Mouse (Mus musculus) hematopoietic stem cell, adult 5-6 weeks (primary cell): ENCODE results near the gene Ralbp1. TPM values are rescaled to one million over a fixed set of nuclear protein-coding genes. Genes with fewer than 3 reads are reported as not detected.

Experiments
- ATAC-seq, 2 experiments: fragments of 125-278 bp in 1 of 2; replicated peaks in 1 of 2; 2 replicates each; pipeline ENCODE4 v1.8.0; 2016 to 2017; ENCODE audit warnings: inconsistent platforms in 2 of 2, mild to moderate bottlenecking in 2 of 2, moderate number of reproducible peaks in 2 of 2, low read depth in 1 of 2, moderate TSS enrichment in 1 of 2; ENCODE audit not compliant: low FRiP score in 2 of 2, poor library complexity in 2 of 2, severe bottlenecking in 2 of 2, insufficient read depth in 1 of 2, low TSS enrichment in 1 of 2
- total RNA-seq: library from RNA; stranded (forward); fragments of 172-1452, 232-1000 nt; gene quantifications from 2 replicates; pipeline ENCODE4 v1.2.3, GENCODE M21; 2017

Gene Ralbp1
- total RNA-seq, 1 experiment from 2014 or later, result 125 TPM

- ATAC-seq, result no peak
Measured at GRCm38 (mm10) chr17:65828951-65829350, 56.6 kb downstream of the Ralbp1 start.

DNA sequence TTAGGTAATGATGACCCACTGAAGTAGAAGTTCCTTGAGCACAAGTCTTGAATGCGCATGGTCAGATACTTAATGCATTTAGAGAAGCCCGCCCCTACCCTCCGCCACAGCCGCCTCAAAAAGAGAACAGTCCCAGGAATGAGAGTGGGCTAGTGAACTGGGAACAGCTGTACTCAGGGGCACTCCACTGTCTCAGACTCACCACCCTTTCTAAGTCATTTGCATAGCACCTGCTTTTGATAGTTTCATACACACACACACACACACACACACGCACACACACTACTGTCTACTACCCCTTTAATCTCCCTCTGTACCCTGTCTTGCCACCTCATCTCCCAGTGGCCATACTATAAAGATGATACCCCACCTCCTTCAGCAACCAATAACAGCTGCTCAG lies 57.7 kb downstream of the Ralbp1 start:
- ATAC-seq, result no peak

- ATAC-seq, result no peak
Measured at GRCm38 (mm10) chr17:65827119-65827840, 58.3 kb downstream of the Ralbp1 start.

GRCm38 (mm10) chr17:65826257-65826656 lies 59.3 kb downstream of the Ralbp1 start:
- peak; percentile 62 to 74; a peak in 3 of 4 replicates for ATAC-seq

DNA sequence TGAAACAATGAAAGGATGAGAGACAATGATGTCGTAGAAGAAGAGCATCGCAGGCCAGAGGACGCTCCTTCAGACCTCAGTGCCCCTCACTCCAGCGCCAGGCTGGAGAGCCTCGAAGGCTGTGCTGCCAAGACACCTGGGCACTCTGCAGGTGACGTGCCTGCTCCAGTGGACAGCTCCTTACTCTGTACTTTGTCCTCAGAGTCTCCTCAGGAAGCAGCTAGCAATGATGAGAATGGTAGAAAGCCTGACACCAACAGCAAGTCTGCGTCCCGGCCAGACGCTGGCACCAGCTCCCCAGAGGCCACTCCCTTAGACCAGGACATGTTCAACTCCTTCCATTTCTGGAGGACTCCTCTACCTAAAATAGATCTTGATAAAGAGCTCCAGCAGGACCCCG lies 61.4 kb downstream of the Ralbp1 start:
- ATAC-seq, result no peak

DNA sequence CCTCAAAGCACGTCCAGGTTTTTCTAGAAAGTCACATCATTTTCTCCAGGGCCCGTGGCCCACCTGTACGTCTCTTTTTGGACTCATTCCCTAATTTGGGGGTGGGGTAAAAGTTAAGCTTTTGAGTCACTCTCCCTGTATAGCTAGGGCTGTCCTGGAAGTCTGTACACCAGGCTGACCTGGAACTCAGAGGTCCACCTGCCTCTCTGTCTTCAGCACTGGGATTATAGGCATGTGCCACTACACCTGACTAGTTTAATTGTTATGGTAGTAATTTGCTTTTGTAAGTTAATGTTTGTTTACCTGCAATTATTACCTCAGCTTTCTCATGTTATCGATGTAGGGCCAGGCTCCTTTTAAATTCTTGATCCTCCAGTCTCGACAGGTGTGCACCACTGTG lies 63.2 kb downstream of the Ralbp1 start:
- no peak for ATAC-seq

- no peak for ATAC-seq
Measured at GRCm38 (mm10) chr17:65820197-65820596, 65.4 kb downstream of the Ralbp1 start.

GRCm38 (mm10) chr17:65813763-65814162 lies 71.8 kb downstream of the Ralbp1 start:
- no peak for ATAC-seq

DNA sequence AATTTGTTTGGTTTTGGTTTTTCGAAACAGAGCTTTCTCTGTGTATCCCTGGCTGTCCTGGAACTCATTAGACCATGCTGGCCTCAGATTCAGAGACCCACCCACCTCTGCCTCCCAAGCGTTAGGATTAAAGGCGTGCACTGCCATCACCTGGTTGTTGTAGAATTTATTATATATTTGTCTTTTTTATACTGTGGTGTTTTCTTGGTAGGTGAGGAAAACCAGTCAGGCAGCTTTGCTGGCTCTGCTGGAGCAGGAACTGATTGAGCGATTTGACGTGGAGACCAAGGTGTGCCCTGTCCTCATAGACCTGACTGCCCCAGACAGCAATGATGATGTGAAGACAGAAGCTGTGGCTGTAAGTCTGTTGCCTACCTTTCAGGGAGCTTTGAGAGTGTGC lies 74.6 kb downstream of the Ralbp1 start:
- ATAC-seq, result no peak

GRCm38 (mm10) chr17:65806416-65806815 lies 79.2 kb downstream of the Ralbp1 start:
- no peak for ATAC-seq

- ATAC-seq, result no peak
Measured at GRCm38 (mm10) chr17:65805966-65806365, 79.6 kb downstream of the Ralbp1 start.

GRCm38 (mm10) chr17:65802026-65802425 lies 83.6 kb downstream of the Ralbp1 start:
- ATAC-seq, result no peak

DNA sequence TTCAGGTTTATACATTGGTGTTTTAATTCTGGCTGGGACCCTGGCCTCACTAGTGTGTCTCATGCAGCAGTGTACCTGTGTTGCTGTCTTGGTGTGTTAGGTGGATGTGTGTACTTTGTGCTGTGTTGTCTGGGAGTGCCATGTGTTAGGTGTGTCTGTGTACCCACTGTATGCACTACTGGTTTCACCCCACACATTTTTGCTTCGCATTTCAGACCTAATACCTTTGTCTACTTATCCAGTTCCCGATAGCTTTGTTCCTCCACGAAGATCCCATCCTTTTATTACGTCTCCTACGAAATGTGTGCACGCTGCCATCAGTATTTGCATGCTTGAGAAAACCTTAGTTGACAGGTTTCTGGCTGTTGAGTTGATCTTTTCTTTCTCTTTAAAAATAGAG lies 85.1 kb downstream of the Ralbp1 start:
- no peak for ATAC-seq

DNA sequence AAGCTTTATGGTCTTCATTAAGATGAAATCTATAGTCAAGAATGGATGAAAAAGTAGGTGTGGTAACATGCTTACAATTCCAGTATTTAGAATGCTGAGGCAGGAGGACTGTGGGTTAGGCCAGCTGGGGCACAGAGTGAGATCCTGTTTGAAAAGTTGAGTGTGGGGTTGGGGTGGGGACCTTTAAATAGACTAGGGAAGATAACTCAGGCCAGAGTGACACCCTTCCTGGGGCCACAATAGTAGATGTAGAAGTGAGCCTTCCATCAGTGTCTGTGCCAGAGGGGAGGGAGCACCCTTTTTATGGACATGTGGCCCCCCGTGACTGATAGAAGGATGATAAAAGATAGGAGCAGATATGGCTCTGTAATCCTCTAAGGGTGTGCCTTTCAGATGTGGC lies 86.2 kb downstream of the Ralbp1 start:
- ATAC-seq, result no peak

DNA sequence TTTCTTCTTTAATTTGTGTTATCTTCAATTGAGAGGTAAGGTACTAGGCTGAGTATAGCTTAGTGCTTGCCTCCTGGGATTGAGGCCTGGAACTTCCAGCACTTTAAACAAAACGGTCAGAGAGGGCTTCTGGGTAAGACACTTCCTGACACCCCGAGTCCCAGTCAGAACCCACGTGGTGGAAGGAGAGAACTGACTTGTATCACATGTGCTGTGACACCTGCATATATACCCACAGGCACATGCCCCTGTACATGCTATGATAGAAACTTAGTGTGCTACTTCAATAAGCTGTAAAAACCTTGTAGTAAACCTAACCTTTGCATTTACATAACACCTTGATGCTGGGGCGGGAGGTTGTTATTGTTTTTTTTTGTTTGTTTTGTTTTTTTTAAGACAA lies 87.2 kb downstream of the Ralbp1 start:
- no peak for ATAC-seq

Other genes starting within 250 kb of the Ralbp1 start
- not detected in 2 replicates for gene Txndc2, start 243.6 kb downstream of the Ralbp1 start, total RNA-seq
- 67.1 and 73.0 TPM in 2 replicates for gene Rab31, start 113.0 kb downstream of the Ralbp1 start, total RNA-seq
- 50.5 and 51.6 TPM in 2 replicates for gene Ppp4r1, start 103.2 kb downstream of the Ralbp1 start, total RNA-seq
- 30.9 and 39.7 TPM in 2 replicates for gene Twsg1, start 65.4 kb upstream of the Ralbp1 start, total RNA-seq
- gene Ankrd12, start 191.3 kb upstream of the Ralbp1 start, total RNA-seq, result 53.3 and 58.1 TPM in 2 replicates
- 196 and 200 TPM in 2 replicates for gene Ndufv2, start 215.8 kb upstream of the Ralbp1 start, total RNA-seq
- gene Washc1, start 225.7 kb upstream of the Ralbp1 start, total RNA-seq, result 34.0 and 36.1 TPM in 2 replicates
- gene Ddx11, start 237.7 kb upstream of the Ralbp1 start, total RNA-seq, result 25.3 and 26.8 TPM in 2 replicates